Mouse (Mus musculus): ENCODE measurements at regions not wholly inside any gene's neighbourhood (a gene's known extent, or its start where the extent isn't known, plus 50 kb on each side); places are given as distances from the start of the nearest gene placed in this dataset.

GRCm38 (mm10) chr10:19140628-19141027, 125.2 kb upstream of the Tnfaip3 start:
- DNase-seq (ENCODE audit: low spot score in 2 of 2): no peak

DNA sequence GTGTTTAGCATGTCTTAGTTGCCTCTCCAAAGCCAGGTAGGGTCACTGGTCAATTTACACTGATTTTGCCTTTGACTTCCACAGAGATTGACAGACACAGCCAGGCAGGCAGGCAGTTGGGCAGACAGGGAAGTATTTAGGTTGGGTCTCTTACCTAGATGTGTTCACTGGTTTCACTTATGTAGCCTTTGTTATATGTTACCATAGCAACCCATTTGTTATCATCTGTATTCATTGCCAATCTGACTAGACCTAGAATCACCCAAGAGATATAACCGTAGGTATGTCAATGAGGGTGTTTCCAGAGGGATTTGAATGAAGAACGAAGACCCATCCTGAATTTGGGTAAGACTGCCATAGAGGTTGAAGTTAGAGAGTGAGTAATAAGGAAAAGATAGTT, 123.8 kb upstream of the Tnfaip3 start:
- DNase-seq (ENCODE audit: low spot score in 2 of 2): no peak

GRCm38 (mm10) chr10:19138258-19138657, 122.8 kb upstream of the Tnfaip3 start:
- DNase-seq (ENCODE audit: low spot score in 2 of 2): no peak

- DNase-seq (ENCODE audit: low spot score in 2 of 2): no peak
Measured at GRCm38 (mm10) chr10:19127581-19128291, 112.3 kb upstream of the Tnfaip3 start.

DNA sequence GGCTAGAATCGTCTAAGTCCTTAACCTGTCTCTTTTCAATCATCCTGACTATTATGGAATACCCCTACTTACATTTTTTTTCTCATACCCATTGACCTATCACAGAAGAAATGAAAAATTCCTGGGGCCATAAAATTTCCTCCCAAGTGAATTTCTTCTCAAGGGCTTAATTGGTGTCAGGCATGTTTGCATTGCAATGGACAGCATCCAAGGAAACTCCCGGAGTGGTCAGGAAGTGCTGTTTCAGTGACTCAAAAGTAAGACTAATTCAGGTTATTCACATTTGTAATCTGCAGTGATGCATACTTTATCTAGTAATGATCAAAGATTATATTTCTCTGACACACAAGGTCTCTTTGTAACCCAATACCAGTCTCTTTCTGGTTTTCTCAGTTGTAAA, 111.5 kb upstream of the Tnfaip3 start:
- no peak for DNase-seq (ENCODE audit: low spot score in 2 of 2)

DNA sequence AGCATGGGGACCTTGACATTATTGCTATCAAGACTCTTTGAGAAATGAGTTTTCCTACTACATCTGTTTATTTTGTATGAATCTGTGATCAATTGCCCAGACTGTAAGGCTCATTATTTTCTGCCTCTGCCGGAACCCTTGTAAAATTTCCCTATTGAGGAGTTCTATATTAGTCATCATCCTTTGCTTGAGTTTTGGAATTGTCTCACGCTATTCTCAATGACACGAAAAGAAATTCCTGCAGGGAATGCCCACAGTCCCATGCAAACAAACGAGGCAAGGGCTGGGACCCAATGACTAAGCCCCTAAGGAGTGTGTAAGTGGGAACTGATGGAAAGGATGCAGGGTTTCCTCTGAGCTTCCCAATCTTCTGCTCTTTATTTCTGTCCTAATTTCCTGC, 111.0 kb upstream of the Tnfaip3 start:
- DNase-seq (ENCODE audit: low spot score in 2 of 2): no peak

GRCm38 (mm10) chr10:19123691-19124090, 108.2 kb upstream of the Tnfaip3 start:
- peak; percentile 25 to 57 for DNase-seq (ENCODE audit: low spot score in 2 of 2)

DNA sequence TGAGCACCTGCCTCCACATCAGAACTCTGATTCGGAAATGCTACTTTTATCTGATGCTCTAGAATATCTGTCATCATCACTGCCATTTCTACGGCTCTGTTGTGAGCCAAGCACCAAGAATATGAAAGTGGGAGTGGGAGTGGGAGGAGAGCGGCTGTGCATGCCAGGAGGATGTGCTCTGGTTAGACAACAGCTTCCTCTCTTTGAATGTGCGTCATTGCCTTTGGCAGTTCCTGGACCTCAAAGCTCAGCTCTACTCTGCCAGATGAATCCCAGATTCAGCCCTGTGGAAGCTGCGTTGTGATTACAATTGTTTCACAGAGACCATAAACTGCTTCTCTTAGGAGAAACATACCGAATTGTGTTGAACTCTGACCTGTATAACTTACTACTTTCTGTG, 106.8 kb upstream of the Tnfaip3 start:
- DNase-seq (ENCODE audit: low spot score in 2 of 2): peak; percentile 22 to 44

- DNase-seq (ENCODE audit: low spot score in 2 of 2): no peak
Measured at GRCm38 (mm10) chr10:19119281-19120049, 104.0 kb upstream of the Tnfaip3 start.

- no peak for DNase-seq (ENCODE audit: low spot score in 2 of 2)
Measured at GRCm38 (mm10) chr10:19118569-19119280, 103.3 kb upstream of the Tnfaip3 start.

GRCm38 (mm10) chr10:19117071-19117605, 101.7 kb upstream of the Tnfaip3 start:
- no peak for DNase-seq (ENCODE audit: low spot score in 2 of 2)

DNA sequence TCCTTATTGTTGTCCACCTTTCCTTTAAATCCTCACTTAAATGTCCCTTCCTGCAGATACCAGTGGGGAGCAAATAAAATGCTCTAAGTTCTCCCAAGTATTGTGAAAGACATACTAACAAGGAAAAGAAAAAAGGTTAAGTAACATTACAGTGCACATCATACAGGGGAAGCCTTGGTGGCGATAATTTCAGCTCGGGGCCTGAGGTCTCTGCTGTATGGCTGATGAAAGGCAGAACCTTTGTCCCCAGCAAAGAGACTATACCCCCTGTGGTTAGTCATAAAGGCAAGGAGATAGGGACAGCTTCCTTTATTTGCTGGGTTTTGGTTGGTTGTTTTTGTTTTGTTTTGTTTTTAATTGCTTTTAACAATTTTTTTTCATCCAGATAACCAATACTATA, 97.0 kb upstream of the Tnfaip3 start:
- no peak for DNase-seq (ENCODE audit: low spot score in 2 of 2)

GRCm38 (mm10) chr10:19105231-19105681, 89.8 kb upstream of the Tnfaip3 start:
- DNase-seq (ENCODE audit: low spot score in 2 of 2): no peak

- DNase-seq (ENCODE audit: low spot score in 2 of 2): no peak
Measured at GRCm38 (mm10) chr10:19104671-19105203, 89.3 kb upstream of the Tnfaip3 start.

GRCm38 (mm10) chr10:19099369-19100285, 84.2 kb upstream of the Tnfaip3 start:
- no peak for DNase-seq (ENCODE audit: low spot score in 2 of 2)

DNA sequence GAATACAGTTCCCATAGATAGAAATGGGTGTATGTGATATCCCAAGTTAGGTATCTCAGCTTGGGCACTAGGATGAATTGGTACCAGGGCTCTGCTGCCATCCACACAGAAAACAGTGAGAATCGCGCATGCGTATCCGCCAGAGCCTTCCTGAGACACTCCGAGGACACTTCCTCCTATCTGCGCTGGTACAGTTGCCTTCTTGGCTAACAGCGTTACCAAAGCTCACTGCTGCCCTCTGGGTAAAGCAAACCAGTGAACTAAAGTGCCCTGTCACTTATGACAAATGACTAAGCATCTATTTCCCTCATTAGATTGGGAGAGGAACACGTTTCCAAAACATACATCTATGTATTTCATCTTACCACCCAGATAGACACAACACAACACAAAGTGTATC, 78.8 kb upstream of the Tnfaip3 start:
- DNase-seq (ENCODE audit: low spot score in 2 of 2): peak; percentile 48 to 56

GRCm38 (mm10) chr10:19093689-19094088, 78.2 kb upstream of the Tnfaip3 start:
- no peak for DNase-seq (ENCODE audit: low spot score in 2 of 2)

GRCm38 (mm10) chr10:19091949-19092348, 76.5 kb upstream of the Tnfaip3 start:
- DNase-seq (ENCODE audit: low spot score in 2 of 2): no peak

DNA sequence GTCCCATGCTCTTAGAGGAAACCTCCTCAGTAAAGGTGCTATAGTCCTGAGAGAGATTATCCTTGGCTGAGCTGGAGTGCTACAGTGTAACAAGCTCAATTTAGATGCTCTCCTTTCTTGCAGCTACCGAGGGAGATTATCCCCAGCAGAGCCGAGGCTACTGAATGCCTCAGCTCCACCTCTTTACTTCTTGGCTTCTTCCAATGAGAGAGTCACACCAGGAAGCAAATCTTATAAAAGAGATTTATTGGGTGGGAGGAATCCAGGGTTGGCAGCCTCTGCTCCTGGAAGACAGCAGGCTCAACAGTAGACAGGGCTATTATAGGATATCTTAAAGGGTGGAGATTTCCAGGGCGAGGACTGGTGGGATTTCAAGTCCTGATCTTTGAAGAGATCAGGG, 75.7 kb upstream of the Tnfaip3 start:
- no peak for DNase-seq (ENCODE audit: low spot score in 2 of 2)

DNA sequence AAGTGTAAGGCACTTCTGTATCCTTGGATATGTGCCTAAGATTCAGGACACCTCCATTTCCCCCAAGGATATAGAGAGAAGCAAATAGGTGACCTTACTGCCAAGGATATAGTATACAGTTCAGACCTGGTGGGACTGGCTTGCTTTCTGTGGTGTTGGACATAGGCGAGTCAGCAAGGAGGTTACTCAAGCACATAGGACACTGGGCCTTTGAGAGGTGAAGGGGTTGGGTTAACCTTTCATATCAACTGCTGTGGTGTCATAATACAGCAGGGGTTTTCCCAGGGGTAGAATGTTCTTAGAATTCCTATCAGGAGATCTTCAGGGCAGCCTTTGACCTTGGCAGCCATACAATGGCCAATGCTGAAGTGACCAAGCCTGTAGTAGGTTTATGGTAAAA, 71.5 kb upstream of the Tnfaip3 start:
- DNase-seq (ENCODE audit: low spot score in 2 of 2): no peak

DNA sequence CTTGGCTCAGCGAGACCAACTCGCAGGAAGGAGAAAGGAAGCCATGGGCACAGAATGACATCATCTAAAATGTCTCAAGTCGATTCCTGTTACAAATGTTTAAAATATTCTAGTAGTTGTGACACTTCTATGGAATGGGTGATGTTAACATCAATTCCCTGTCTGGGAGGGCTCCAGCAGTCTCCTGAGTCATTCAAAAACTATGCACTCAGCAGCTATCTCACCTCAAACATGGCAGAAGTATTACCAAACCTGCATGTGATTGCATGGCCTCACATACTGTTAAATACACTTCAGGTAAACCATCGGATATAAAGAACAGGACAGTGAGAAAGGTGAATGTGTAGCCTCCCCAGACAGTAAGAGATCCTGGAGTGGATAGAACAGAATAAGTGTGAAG, 66.7 kb upstream of the Tnfaip3 start:
- DNase-seq (ENCODE audit: low spot score in 2 of 2): no peak
